Mouse (Mus musculus) gastrocnemius, postnatal 14 days (tissue): Measurements from ENCODE around the gene Sirt2. TPM values are rescaled to one million over a fixed set of nuclear protein-coding genes. Genes with fewer than 3 reads are reported as not detected.

Source experiments
- DNase-seq: peaks from one replicate; pipeline ENCODE4 v3.0.0; 2021; ENCODE audit warnings: mixed read lengths
- intact Hi-C: fragments of 180-260 bp; cut with DNase I; formaldehyde crosslinking; loops from one replicate; pipeline ENCODE4 v1.15.1; 2025; ENCODE audit warnings: low total_unique reads
- total RNA-seq, 2 experiments: library from RNA; stranded (reverse); gene quantifications; 2 replicates each; pipeline ENCODE4 v1.2.3; 2021

Sirt2 gene
- total RNA-seq, 2 experiments from 2014 or later = 77.2 to 77.5 TPM

DNA sequence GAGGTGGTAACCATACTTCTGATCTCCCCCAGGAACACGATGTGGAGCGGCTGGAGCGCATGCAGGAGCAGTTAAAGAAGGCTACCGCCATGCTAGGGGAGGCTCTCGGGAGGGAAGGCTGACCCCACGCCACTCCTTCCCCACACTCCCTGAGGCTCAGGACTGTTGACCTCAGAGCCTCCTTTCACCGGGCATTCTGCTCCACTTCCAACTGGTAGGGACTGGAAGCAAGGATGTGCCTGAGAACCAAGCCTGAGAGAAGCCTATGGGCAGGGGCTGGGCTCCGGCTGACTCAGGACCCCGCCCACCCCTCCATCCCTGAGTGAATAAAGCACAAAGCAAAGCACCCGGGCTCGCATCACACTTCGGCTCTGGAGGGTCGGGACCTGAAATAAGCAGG, 7.9 kb upstream of the Sirt2 start:
- DNase-seq = no peak
- intact Hi-C loops = no loop called here

DNA sequence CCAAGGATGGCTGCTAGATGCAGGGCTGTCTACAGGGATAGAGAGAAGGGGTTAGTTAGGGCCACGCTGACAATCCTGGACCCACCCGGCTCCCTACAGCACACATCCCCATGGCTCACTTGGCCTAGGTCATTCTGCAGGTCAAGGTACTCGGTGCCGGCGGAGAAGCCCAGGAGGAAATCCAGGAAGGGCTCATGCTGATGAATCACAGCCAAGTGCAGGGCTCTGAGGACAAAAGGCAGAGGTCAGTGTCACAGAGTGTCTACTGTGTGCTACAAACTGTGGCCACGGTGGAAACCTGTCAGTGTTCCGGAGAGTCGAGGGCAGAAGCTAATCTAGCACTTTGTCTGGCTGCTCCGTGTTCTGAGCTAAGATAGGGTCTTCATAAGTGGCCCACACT, 4.6 kb upstream of the Sirt2 start:
- DNase-seq = no peak
- intact Hi-C loops = no loop called here

DNA sequence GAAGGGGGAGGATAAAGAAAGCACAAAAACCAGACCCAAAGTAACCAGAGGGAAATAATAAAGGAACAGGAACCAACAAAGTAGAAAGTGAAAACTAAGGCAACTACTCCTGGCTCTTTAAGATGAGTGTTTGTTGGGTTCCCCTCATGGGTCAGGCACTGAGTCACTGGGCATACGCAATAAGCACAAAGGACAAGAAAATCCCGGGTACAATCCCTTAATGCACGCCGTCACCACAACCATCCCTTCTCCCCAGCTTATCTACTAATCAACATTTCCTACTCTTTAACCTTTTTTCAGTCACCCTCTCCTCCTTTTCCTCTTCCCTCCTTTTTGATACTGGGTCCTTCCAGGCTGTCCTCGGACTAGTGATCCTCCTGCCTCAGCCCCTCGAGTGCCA, 1.3 kb upstream of the Sirt2 start:
- intact Hi-C loops = no loop called here

DNA sequence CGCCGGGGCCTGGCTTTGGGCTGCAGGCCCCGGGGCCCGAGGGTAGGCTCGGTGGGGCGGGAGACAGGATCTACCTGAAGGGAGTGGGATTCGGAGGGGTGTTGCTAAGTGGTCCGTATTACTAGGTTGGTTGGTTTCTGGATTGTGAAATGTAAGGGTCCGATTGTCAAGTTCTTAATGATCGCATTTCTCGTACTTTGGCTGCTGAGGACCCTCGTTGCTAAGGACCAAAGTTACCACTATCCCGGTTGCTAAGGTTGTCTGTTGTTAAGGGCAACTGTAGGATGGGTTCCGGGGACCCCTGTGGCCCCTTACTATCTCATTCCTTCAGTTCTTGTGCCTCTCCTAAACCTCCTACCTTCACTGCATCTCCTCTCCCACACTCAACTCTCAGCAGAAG, 375 bp downstream of the Sirt2 start:
- intact Hi-C loops = no loop called here
- no peak for DNase-seq

More for the DNA sequence above, 1.3 kb upstream of the Sirt2 start:
- DNase-seq = no peak

DNA sequence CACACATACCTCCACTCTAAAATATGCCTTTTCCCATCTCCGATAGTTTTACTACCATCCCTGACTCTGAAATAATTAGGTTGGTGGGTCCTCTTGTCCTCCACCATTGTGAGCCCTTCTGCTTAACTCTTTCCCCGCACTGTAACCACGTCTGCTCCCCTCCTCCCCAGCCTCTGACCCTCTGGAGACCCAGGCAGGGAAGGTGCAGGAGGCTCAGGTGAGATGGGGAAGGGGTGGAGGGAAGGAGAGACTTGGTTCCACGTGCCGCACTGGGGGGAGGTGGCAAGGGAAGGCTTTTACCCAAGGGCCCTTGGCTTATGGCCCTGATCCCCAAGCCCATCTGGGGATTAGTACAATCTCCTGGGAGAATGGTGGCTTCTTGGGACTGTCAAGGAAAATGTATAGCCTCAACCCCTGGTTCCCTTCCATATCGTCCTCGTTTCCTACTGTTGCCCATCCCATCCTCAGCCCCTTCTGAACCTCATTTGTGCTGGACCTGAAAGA, 979 bp downstream of the Sirt2 start, which contains the start of gene Nfkbib:
Gene Nfkbib (minus strand): TSS at position 51 of the 504 bp plus-strand sequence.
- intact Hi-C loops = no loop called here
- no peak for DNase-seq

DNA sequence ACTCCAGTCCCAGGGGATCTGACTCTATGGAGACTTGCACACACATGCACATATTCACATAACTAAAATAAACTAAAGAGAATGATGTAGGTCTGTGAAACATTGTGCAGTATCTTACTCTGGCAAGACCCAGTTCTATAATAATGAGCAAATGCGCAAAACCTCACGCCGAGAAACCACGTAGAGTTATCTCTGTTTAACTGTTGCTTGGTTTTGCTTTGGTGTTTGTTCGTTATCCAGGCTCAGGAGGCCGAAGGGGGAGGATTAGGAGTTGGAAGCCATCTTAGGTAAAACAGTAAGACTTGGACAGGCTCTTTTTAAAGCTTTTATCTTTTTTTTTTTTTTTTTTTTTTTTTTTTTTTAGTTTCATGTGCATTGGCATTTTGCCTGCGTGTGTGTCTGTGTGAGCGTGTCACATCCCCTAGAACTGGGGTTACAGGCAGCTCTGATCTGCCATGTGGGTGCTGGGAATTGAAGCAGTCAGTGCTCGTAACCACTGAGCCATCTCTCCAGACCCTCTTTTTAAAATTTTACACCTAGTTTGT, 3.0 kb downstream of the Sirt2 start:
- intact Hi-C loops = no loop called here

DNA sequence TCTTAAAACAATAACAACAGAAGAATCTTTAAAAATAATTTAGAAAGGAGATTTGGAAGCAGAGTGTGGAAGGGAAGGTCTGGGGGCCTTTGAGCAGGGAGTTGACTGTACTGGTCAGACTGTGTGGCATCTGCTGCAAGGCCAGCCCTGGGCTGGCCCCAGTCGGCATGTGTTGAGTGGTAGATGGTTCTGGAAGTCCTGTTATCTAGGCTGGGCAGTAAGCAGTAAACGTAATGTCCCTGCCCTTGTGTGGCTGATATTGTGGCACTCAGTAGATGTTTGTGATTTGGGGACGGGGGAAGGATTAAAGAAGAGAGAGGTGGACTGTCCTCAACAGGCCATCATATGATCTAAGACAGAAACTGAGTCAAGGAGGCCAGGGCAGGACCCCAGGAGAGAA, 3.8 kb downstream of the Sirt2 start:
- intact Hi-C loops = no loop called here
- DNase-seq = no peak

More for the DNA sequence above, 3.0 kb downstream of the Sirt2 start:
- no peak for DNase-seq

DNA sequence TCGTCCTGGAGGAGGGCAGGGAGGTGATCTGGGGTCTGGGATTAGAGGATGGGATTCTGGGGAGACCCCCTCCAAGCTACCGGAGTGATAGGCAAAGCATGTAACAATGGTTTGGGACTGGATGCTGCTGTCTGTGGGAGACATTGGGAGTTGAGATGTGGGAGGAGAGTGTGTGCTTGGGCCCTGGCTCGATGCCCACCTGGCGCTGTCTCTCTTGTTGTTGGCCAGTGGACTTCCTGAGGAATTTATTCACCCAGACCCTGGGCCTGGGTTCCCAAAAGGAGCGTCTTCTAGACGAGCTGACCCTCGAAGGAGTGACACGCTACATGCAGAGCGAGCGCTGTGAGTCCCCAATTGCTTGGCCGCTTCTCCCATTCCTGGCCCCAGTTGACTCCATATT, 5.3 kb downstream of the Sirt2 start:
- no peak for DNase-seq
- intact Hi-C loops = no loop called here

DNA sequence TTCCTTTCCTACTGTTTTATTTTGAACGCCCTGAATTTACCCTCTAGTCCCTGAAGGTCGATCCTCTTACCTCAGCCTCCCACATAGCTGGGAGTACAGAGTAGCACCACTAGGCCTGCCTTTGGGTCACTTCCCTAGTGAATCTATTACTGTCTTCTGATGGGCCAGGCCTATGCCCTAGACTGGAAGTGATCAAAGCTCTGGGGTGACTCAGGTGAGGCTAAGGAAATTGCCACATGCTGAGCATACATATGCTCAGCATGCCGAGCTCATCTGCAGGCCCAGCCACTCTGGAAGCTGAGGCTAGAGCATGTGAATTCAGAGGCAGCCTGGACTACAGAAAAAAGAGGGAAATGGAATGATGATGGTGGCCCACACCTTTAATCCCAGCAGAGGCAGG, 6.6 kb downstream of the Sirt2 start:
- DNase-seq = no peak
- intact Hi-C loops = no loop called here

DNA sequence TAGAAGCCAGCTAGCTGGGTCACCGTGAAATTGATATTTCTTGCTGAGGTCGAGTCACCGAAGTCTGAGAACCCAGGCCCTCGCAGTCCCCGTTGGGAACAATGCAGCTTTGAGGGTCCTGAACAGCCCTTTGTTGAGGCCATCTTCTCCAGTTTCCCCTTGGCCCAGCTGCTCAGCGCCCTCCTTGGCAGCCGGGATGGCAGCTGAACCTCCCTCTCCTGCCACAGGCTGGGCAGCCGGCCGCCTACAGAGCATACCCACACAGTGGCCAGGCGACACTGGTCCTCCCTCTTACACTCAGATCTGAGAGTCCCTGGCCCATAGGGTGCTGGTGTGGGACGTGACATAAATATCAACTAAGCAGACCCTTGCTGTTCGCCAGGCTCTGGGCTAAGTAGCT, 7.6 kb downstream of the Sirt2 start:
- DNase-seq = peak; percentile 65
- intact Hi-C loops = no loop called here

DNA sequence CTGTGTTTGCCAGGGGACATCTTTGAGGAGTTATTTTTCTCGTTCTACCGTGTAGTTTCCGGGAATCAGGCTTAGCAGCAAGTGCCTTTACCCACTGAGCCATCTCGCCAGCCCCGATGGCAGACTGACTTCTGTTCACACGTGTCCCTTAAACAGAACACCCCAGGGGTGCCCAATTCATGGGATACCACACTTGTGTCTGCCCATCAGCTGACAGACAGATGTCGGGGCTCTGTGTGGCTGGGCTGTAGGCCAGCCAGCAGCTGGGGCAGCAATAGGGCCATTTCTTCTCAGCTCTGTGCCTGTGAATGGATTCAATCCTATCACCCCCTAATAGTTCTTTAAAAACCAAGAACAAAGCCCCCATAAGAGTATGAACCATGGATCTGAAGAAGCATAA, 8.6 kb downstream of the Sirt2 start:
- DNase-seq = peak; percentile 40
- intact Hi-C loops = no loop called here

DNA sequence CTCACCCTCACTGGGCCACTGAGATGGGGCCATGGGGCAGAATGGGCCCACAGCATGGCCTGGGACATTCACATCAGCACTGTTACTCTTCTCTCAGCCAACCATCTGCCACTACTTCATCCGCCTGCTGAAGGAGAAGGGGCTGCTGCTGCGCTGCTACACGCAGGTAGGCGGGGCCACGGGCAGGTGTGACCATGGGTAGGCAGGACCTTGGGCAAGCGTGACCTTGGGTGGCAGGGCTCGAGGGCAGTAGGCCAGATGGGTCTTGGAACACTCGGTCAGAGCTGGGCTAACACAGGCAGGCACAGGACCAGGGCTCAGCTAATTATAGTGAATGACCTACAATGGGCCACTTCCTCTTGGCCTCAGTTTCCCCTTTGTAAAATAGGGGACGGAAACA, 12.3 kb downstream of the Sirt2 start:
- intact Hi-C loops = no loop called here
- no peak for DNase-seq

DNA sequence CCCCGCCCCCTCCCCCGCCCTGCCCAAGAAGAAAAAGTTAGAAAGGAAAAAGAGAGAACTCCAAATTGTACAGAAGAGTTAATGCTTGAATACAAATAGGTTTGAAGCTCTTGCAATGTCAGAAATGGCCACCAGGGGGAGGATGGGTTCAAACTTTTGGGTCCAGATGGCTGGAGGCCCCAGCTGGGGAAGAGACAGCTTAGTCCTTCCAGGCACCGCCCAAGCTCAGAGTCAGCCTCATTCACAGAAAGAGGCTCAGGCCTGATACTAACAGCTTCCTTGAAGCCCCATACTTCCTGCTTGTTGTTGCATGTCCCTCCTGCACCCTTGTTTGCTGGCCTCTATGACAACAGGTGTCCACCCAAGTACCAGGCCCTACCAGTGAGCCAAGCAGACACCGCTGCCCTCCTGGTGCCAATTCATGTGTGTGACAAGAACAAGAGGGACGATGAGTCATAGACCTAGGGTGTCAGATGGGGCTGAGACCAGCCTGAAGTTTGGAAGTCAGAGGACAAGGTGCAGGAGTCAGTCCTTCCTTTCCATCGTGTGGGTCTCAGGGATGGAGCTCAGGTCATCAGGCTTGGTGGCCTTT, 13.6 kb downstream of the Sirt2 start:
- peak; percentile 91 for DNase-seq
- intact Hi-C loops = no loop called here

DNA sequence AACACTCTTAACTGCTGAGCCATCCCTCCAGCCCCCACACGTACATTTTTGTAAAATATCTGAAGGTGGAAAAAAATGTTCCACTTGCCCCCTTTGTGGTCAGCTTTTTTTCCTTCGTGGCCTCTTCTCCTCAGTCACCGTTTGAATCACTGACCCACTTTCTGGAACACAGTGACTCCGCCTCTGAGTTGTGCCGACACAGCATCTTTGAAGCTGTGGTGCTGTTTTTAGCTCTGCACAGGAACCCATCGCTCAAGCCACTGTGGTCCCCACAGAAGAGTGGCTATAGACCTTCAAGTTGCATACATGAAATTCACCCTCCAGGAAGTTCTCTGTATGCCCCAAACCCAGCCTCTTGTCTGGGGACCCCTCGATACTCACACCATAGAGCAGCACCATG, 14.3 kb downstream of the Sirt2 start:
- intact Hi-C loops = no loop called here
- DNase-seq = peak; percentile 54

DNA sequence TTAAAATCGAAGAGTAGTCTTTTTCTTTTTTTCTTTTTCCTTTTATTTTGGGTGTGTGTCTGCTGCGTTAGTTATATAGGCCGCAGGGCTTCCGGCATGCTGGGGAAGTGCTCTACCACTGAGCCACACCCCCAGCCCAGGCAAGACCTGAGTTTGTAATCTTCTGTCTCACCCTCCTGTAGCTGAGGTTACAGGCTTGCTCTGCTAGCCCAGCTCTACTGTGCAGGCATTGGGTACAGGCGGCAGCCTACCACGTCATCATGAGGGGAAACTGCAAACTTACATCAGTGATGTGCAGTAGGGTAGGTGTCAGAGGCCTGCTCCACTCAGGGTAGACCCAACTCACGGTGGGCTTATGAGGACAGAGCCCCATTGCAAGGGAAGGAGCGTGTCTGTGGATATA, 14.7 kb downstream of the Sirt2 start:
- intact Hi-C loops = no loop called here
- no peak for DNase-seq

DNA sequence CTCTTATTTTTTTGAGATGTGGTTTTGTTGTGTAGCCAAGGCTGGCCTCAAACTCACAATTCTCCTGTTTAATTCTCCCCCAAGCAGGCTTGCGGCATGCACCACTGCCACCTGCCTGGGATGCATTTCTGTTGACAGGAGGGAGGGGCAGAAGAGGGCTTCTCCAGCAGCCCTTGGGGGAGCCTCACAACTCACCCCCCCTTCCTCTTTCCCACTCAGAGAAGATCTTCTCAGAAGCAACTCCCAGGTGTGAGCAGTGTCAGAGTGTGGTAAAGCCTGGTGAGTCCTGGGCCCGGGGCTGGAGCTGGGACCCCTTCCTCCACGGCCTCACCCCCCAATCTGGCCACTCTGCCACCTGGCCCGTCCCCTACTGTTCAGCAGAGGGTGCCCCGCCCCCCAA, 18.6 kb downstream of the Sirt2 start:
- intact Hi-C loops = loop anchor here (5.0 kb wide), 1 partner anchor 72 kb away; no protein-coding TSS in a partner anchor
- DNase-seq = no peak

DNA sequence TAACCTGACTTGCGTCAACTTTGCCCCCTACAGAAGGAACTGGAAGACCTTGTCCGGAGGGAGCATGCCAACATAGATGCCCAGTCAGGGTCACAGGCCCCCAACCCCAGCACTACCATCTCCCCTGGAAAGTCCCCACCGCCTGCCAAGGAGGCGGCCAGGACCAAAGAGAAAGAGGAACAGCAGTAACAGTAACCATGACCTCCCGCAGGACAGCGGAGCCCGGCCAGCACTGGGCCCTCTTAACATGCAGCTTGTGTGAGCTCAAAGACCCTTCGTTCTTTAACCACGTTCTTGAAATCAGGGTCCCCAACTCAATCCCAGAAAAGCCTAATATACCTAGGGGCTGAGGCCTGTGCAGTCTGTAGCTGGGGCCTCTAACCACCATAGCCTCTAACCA, 21.3 kb downstream of the Sirt2 start:
- intact Hi-C loops = loop anchor here (5.0 kb wide), 1 partner anchor 69 kb away; no protein-coding TSS in a partner anchor
- no peak for DNase-seq

DNA sequence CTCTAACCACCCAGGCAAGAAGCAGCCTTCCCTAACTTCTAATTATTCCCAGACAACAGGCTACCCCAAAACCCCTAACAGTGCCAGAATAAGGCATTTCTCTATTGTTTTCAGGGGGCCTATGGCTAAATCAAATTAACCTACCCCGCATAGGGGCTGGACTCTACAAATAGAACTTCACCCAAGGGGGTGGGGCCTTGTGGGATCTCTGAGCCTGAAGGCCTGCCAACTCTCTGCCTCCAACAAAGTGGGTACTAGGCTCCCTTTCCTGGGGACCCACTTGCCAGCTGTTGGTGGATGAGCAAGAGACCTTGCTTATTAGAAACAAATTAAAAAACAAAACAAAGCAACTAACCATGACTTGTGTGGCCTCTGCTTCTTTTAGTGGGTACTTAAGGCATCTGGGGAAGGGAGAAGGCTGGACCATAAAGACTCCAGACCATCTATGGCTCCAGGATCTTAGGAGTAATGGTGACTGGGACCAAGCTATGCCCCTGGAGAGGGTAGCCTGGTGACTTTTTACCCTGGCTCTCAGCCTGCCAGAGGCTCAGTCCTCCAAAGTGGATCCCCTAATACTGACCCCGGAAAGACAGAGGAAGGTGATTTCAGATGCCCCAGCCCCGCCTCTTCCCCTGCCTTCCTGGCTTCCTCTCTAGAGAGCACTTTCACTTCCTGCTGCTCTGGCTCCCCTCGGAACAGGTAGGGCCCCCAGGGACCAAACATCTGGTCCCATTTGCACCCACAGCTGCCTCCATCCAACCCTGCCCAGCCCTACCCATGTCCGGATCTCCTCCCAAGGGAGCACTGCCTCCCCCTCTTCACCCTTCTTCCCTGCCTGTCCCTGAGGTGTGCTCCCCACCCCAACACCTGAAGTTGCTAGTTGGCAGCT, 22.0 kb downstream of the Sirt2 start, which contains the start of gene Rinl:
Gene Rinl (plus strand): TSS at position 663 of the 889 bp plus-strand sequence.
- intact Hi-C loops = loop anchor here (5.0 kb wide), 1 partner anchor 69 kb away; no protein-coding TSS in a partner anchor

DNA sequence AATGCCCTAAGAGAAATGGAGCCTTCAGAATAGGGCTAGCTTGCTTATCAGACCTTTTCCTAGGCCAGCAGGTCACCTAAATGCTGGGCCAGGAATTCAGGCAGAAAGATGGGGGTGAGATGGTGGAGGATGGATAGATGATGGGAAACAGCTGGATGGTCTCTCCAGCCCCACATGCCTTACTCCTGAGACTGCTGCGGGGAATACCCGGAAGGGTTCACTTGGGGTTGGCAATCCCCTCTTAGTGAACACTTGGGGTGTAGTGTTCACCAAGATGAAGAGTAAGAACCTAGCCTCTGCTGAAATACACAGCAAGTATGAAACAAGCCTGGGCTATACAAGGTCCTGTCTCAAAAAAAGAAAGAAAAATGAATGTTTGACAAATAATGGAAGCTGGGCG, 22.7 kb downstream of the Sirt2 start:
- intact Hi-C loops = loop anchor here (5.0 kb wide), 1 partner anchor 68 kb away; no protein-coding TSS in a partner anchor
- DNase-seq = no peak

More for the DNA sequence above, 22.0 kb downstream of the Sirt2 start, which contains the start of gene Rinl:
- DNase-seq = no peak
